Mouse (Mus musculus) heart, postnatal 14 days (tissue): ENCODE results near the gene Ncor2. TPM values are rescaled to one million over a fixed set of nuclear protein-coding genes. Genes with fewer than 3 reads are reported as not detected.
"Not testable (repeated sequence)": the region's sequence is repeated elsewhere in the genome, so short reads cannot be mapped to it uniquely, and the experiment has no call there.

Source experiments
- DNase-seq, 2 experiments: peaks; one replicate each; pipeline ENCODE4 v3.0.0; 2021 to 2022
- intact Hi-C: fragments of 180-260 bp; cut with DNase I; formaldehyde crosslinking; loops from one replicate; pipeline ENCODE4 v1.15.1; 2025
- long read RNA-seq, 2 experiments: library from polyadenylated mRNA; stranded (forward); transcript quantifications; one replicate each; pipeline ENCODE4 v2.0.0; 2021
- total RNA-seq, 2 experiments: library from RNA; stranded (reverse); gene quantifications; 2 replicates each; pipeline ENCODE4 v1.2.3; 2021

The Ncor2 gene
- total RNA-seq: 10 to 100 TPM; 89.1 to 98.5 TPM
- long read RNA-seq, experiment 1, partial matches to known transcripts: 14 of 35 reads
- long read RNA-seq, experiment 1, other reads (novel, unspliced or antisense): 20 of 35 reads
- long read RNA-seq, experiment 2, partial matches to known transcripts: 18 of 38 reads
- long read RNA-seq, experiment 2, other reads (novel, unspliced or antisense): 18 of 38 reads

DNA sequence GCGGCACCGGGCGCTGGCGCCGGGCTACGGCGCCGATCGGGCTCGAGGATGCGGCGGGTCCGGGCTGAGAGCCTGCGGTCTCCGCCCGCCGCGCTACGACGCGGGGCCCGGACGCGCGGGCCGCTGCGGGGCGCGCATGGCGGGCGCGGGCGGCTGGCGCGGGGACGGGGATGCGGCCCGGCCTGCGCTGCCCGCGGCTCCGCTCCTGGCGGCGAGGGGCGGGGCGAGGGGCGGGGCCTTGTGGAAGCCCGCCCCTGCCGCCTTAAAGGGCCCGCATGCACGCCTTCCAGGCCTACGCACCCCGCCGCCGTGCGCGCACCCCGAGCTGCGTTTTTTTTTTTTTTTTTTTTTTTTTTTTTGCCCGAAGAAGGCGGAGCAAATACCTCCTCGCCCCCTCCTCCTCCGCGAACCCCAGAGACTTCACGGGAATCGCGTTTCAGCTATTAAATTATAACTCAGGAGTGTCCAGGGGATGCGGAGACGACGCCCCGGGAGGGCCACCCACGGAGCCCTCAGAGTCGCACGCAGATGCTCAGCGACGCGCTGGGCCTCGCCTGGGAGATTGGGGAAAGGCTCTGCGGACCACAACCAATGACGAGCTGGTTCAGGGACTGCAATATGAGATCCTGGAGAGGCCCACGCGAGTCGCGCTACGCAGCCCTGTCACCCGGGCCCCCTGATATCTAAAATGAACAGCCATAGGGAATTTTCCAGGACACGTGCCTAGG, at the start of gene Ncor2:
Ncor2 (minus strand) TSS at position 213 of the 728 bp plus-strand sequence.
- peak; percentile 87 to 91 for DNase-seq
- intact Hi-C loops: loop anchor here (5.0 kb wide), 3 partner anchors 37 to 88 kb away; no protein-coding TSS in a partner anchor

DNA sequence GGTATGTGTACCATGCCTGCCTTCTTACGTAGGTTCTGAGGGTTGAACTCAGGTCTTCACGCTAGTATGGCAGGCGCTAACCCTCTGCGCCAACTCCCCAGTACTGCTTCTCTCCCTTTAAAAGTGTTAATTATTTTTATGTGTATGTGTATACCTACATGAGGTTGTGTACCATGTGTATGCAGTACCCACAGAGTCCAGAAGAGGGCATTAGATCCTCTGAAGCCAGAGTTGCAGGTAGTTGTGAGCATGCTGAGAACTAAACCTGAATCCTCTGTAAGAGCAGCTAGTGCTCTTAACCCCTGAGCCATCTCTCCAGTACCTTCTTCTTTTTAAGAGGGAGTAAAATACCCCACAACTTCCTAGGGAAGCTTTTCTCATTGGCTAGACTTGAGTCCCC, 48.7 kb upstream of the Ncor2 start:
- no peak for DNase-seq
- intact Hi-C loops: no loop called here

DNA sequence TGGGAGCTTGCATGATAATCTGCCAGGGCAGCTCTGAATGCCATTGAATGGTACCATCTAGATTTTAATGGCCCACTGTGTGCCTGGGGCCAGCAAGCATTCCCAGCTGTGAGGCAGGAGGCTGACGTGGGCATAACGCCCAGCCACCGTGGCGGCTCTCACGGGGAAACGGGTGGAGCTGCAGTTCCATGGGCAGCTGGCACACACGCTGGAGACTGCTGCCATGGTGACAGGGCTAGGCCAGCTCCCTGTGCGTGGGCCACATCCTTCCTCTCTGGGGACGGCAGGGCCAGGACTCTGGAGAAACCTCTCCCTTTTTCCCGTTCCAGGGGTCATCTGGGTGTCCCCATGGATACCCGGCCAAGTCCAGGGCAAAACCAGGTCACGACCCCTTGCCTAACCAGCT, 47.2 kb upstream of the Ncor2 start:
- peak; percentile 39 to 47 for DNase-seq
- intact Hi-C loops: no loop called here

DNA sequence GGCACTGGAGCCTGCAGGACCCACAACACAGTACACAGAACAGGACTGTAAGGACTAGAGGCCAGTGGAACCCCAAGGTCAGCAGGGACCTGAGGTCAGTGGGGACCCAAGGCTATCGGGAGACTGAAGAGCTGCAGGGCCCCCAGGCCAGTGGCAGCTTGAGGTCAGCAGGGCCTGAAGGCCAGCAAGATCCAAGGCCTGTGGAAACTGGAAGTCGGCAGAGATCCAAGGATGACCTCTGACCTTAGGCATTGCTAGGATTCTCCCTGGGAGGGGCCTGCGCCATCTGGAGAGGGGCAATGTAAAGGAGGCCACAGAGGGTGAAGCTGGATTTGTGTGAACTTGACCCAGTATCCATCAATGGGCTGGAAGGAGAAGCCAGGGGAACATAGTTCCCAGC, 45.9 kb upstream of the Ncor2 start:
- DNase-seq: no peak
- intact Hi-C loops: no loop called here

DNA sequence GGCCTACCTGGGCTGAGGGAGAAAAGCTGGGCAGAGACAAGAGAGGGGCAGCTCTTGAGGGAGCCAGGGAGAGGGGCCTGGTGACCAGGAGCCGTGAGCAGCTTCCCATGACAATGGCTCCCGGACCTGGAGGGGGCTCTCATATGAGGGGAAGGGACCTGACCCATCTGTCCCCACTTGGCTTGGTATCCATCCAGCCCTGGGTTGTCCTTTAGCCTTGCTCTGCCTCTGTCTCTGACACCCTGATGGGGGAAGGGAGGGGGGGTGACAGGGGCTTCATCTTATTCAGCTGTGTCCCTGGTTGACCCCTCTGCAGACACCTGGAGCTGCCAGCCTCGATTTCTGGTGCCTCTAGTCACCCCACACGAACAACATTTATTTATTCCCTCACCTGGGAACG, 44.9 kb upstream of the Ncor2 start:
- intact Hi-C loops: no loop called here
- DNase-seq: no peak

DNA sequence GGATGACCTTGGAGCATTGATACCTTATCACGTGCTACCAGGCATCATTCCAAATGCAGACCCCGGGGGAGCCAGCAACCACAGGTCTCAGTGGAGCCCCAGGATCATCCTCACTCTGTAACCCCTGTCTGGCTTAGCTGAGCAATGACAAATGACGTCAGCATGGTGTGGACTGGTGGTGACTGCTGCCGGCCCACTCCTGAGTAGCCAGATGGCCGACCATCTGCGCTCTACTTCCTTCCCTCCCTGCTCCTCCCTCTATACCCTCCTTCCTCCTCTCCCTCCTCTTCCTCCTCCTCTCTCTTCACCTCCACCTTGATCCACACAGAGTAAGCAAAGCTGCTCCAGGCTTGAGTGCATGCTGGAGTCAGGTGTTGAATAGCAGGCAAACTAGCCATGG, 43.7 kb upstream of the Ncor2 start:
- intact Hi-C loops: no loop called here
- no peak for DNase-seq

DNA sequence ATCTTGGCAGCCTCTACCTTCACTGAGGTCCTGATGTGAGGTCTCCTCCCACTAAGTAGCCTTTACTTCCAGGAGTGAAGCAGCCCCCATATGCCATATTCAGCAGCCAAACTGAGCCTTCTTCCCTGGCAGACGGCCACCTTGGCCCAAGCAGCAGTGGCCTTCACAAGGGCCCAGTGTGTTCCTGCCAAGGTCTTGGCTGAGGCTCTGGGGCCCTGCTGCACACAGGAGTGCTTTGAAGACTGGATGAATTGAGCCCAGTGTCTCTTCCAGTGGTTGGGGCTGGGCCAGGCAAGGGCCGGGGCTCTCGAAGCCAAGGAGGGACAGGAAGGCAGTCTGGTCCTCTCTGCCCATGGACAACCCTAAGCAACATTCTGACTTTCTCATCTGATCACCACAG, 42.8 kb upstream of the Ncor2 start:
- intact Hi-C loops: no loop called here
- DNase-seq: peak; percentile 69 to 76

DNA sequence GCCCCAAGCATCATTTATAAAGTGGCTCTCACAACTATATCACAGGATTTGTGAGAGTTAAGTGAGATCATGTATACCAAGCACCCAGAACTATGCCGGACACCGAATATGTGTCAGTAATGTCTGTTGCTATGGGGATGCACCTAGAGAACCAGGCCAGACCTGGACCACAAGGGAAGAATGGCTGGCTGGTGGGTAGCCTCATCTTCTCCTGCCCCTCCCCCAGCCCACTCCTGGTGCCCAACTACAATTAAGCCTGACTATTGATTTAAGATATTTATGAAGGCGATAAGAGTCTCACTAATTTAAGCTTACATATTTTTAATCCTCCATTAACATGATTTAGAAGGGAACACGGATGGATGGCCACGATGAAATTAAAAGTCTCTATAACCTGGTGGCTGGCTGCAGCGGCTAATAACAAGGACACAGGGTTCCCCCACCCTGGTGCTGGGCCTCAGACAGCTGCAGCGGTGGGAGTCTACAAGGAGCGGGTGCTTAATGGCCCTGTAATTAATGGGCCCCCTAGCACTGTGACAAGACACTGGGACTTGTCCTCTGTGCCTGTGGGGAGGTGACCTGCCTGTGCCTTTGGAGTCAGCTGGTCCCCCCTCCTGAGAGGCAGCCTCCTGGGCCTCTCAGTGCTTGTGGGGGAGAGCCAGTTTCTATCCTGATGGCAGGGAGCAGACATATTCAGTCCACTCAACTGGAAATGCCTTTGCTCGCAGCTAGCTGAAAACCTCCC, 38.6 kb upstream of the Ncor2 start:
- intact Hi-C loops: loop anchor here (5.0 kb wide), 2 partner anchors 35 to 50 kb away; no protein-coding TSS in a partner anchor
- DNase-seq: no peak

DNA sequence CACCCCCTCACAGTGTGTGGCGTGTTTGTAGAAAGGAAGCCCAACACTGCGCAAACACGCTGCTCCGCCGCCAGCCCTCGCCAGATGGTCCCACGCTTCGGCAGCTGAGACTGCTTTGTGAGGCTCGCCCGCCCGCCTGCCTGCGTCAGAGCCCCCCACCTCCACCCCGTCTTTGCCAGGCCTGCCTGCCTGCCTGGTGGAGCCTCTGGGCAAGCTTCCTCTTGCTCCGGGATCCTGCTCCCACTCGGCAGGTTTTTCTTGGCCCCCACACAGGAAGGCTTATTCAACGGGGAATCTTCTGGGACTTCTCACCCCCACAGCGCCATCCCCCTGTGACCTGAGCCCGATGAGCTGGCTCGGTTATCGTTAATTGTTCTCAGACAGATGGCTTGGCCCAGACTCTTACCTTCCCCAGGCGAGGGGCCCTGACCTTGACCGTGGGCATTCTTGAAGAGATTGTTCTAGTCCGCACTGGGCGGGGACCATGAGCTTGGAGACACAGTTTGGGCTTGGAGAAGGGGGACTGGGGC, 37.0 kb upstream of the Ncor2 start:
- intact Hi-C loops: loop anchor here (5.0 kb wide), 2 partner anchors 36 to 51 kb away; no protein-coding TSS in a partner anchor
- DNase-seq: peak; percentile 65 to 71

DNA sequence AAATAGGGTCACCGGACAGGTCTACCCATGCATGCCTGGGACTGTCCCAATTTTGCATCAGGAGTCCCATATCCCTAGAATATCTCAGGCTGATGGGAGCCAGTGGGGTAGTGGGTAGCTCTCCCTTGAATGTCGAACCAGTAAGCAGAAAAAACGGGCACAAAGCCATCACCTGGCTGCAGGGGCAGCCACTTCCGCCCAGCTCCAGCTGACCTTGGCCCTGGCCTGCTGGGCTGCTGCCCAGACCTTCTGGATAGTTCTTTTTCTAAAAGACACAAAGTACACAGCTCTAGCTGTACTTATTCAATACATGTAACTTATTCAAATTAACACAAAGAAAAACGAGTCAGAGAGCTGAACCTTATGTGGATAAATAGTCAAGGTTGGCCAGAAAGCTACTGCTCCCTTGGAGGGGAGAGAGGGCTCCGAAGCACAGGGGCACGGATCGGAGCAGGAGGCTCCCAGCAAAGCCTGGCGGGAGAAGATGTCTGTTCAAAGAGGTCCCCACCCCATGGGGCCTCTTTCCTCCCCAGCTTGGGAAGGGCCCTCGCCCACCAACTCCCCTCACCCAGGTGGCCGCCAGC, 36.4 kb upstream of the Ncor2 start:
- peak; percentile 61 to 72 for DNase-seq
- intact Hi-C loops: loop anchor here (5.0 kb wide), 2 partner anchors 37 to 52 kb away; no protein-coding TSS in a partner anchor

DNA sequence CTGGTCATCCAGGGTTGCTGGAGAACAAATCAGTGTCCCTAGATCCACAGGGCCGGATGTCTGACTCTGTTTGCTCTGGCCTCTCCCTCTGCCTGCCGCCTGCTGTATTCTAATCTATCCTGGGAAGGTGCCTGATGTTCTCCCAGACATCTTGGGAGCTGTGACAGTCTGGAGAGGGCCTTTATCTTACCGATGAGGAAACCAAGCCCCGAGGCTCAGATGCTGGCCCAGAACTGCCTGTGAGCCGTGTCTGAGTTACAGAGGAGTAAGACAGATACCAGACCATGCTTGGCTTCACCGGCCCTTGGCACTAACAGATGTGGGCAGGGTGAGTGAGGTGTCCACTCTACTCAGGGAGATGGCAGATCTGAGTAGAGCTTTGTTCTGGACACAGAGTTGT, 35.0 kb upstream of the Ncor2 start:
- intact Hi-C loops: no loop called here
- DNase-seq: peak in 1 of 2 experiments; percentile 27

DNA sequence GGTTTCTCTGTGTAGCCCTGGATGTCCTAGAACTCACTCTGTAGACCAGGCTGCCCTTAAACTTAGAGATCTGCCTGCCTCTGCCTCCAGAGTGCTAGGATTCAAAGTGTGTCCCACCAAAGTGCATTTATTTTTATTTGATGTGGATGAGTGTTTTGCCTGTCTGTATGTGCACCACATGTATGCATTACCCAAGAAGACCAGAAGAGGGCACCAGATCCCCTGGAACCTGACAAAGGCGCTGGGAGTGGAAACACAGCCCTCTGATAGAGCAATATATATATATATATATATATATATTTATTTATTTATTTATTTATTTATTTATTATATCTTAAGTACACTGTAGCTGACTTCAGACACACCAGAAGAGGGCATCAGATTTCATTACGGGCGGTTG, 25.9 kb upstream of the Ncor2 start:
- DNase-seq: not testable (repeated sequence)
- intact Hi-C loops: loop anchor here (5.0 kb wide), 1 partner anchor 62 kb away; no protein-coding TSS in a partner anchor

DNA sequence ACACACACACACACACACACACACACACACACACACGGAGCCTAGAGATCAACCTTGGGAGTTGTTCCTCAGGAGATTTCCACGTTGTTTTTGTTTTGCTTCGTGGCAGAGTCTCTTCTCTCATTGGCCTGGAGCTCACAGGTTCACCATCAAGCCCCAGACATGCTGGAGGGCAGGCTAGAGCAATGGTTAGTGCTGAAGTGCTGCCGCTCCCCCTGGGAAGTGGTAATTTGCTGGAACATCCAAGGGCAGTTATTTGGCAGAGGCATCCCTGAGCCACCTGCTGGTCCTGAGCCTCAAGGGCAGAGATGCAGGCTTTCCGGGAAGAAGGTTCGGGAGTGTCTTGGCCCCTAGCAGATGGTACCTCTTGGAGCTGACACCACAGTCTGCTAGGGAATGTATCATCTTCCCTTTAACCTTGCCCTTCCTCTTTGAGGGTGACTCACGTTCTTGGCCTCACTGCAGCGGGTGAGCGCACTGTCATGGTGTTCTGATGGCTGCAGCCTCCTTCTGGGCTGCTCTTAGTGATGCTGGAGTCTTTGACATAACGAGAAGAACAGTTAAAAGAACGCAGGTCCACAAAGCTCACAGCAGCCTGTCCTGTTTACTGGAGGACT, 25.3 kb upstream of the Ncor2 start:
- intact Hi-C loops: loop anchor here (5.0 kb wide), 1 partner anchor 63 kb away; no protein-coding TSS in a partner anchor
- no peak for DNase-seq

DNA sequence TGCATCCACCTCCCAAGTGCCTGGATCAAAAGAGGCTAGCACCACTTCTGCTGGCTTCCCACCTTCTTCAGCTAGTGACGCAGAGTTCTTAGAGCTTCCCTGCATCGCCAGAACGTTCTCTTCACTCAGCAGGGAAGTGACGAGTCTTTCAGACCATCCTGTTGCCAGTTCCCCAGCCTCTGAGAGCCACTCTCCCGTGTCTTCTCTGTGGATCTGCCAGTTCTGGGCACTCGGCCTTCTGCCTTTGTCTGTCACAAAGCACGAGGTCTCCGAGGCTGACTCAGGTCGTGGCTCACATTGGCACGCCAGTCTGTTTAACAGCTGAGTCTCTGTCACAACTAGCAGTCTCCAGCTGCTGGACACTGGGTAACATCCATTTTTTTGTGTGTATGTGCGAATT, 24.7 kb upstream of the Ncor2 start:
- DNase-seq: peak; percentile 51 to 59
- intact Hi-C loops: loop anchor here (5.0 kb wide), 1 partner anchor 64 kb away; no protein-coding TSS in a partner anchor

DNA sequence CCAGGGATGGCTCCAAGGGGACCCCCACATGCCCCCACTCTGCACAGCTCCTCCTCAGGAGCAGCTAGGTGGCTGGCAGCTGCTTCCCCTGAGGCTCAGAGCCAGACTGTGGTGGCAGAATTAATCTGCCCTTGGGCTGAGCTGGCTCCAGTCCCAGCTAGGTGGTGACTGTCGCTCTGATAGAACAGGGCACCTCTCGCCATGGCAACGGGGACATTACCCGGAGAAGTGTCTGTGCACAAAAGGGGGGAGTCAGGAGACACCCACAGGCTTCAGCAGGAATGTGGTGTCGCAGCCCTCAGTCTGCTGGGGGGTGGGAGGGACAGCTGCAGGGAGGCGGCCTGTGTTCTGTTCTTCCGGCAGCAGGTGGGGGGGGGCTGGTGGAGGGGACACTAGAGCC, 24.1 kb upstream of the Ncor2 start:
- intact Hi-C loops: loop anchor here (5.0 kb wide), 1 partner anchor 64 kb away; no protein-coding TSS in a partner anchor
- peak; percentile 72 to 86 for DNase-seq

DNA sequence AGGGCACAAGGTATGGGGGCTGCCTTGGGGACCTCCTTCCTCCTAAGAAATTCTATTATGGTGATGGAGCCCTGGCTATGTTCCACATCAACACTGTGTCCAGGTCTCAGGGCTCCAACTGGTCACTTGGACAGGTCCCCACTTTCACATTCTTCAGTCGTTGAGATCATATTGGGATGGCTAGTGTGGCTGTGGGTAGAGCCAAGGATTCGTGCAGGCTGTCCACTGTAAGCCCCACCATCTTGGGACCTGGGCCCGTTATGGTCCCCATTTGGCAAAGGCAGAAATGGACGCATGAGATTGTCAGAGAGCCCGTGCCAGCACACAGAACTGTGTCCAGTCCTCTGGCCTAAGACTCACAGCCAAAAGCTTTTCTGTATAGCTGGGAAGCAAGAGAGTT, 23.1 kb upstream of the Ncor2 start:
- DNase-seq: no peak
- intact Hi-C loops: loop anchor here (5.0 kb wide), 1 partner anchor 65 kb away; no protein-coding TSS in a partner anchor

DNA sequence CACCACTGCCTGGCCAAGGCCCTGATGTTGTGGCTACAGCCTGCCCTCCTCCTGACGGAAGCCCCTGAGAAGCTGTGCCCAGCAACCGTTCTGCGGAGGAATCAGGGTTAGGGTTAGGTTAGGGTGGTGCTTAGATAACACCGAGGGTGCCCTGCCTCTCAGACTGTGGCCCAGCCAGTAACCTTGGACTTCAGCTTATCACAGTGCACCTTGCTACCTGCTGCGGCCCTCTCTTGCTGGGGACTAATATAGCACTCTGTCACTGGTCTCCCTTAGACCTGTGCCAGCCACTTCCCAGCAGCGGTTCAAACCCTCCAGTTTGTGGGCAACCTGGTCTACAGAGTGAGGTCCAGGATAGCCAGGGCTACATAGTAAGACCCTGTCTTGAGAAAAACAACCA, 20.1 kb upstream of the Ncor2 start:
- DNase-seq: no peak
- intact Hi-C loops: no loop called here

DNA sequence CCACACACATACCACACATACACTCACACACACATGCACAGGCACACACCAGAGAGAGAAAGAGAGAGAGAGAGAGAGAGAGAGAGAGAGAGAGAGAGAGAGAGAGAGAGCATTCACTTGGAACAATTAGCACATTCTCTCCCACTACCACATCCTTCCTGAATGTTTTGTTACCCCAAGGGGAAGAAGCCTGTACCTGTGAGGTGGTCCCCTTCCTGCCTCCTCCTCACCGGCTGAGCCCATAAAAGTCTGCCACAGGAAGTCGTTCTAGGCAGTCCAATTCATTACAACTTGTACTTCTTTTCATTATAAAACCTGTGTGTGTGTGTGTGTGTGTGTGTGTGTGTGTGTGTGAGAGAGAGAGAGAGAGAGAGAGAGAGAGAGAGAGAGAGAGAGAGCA, 18.3 kb upstream of the Ncor2 start:
- DNase-seq, intact Hi-C loops: not testable (repeated sequence)

DNA sequence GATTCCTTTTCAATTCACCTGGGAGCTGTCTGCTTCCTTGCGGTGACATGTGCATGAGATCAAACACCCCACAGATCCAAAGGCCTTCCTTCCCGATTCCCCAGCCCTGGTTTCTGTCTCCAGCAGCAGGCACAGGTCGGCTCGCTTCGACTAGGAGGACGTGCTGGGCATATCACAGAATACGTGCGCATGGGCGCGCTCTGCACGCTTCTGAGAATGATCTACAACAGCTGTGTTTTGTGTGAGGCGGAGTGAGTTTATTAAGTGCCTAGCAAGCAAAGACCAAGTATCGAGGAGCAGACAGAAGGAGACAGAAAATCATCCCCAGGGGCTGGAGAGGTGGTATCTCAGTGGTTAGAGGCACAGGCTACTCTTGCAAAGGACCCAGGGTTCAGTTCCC, 17.0 kb upstream of the Ncor2 start:
- DNase-seq: no peak
- intact Hi-C loops: no loop called here

DNA sequence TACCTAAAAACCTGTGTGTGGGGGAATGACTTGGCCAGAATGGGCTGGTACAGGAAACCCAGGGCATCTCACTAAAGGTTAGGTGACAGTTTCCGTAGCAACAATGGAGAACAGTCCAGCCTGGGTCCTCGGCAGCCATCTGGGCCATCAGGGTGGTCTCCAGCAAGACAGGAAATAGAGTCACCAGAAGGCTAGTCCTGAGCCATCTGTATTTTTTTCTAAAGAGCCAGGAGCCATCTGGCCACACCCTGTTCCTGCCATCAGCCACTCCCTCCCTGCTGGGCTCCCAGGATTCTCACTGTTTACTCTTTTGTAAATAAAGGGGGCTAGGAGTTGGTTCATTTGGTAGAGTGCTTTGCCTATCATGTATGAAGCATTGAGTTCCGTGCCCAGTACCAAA, 16.1 kb upstream of the Ncor2 start:
- intact Hi-C loops: no loop called here
- no peak for DNase-seq
